Mouse (Mus musculus) right cerebral cortex, adult 18-20 months (tissue): Measurements from ENCODE around the gene Mageb18.
A peak's percentile ranks its signal among the peaks of the same experiment; 100 is the strongest.
"Not testable (repeated sequence)": the region's sequence is repeated elsewhere in the genome, so short reads cannot be mapped to it uniquely, and the experiment has no call there.

Experiments used
- DNase-seq: peaks from one replicate; pipeline ENCODE4 v3.0.0; 2022; ENCODE audit warnings: mixed read lengths

The Mageb18 gene

DNA sequence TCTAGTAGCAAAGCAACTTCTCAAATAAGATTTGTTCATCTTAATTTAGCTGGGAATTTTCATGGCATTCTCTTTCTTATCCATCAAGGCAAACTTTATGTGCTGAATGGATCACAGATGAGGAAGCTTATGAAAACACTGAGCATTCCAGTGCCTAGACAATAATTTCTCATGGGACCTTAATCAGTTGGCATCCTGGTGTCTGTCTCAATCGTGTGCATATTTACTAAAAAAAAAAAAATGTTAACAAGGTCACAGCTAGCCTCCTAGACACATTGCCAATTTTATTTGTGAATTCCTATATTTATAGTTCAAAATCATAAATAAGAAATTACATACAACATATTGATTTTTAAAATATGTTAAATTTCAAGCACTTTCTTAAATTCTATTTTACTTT is at the start of gene Mageb18:
Gene Mageb18, minus strand, starts transcription at position 101 of the 400 bp plus-strand sequence.
- no peak for DNase-seq

DNA sequence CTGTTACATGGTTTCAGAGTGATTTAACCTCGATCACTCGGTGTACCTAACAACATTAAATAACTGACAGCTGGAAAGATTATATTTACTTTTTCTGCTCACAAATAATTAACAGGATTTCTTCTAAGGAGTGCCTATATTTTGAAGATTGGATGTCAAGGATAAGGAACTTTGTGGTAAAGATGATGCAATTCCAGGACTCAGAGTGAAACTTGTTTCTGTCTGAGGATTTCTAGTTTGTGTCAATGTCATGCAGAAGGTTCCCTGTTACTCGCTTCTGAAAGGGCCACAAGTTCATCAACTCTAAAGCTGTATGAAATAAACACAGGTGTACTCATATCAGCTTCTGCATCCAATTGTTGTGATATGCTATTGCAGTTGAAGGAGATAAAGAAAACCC is 13.4 kb upstream of the Mageb18 start:
- no peak for DNase-seq

DNA sequence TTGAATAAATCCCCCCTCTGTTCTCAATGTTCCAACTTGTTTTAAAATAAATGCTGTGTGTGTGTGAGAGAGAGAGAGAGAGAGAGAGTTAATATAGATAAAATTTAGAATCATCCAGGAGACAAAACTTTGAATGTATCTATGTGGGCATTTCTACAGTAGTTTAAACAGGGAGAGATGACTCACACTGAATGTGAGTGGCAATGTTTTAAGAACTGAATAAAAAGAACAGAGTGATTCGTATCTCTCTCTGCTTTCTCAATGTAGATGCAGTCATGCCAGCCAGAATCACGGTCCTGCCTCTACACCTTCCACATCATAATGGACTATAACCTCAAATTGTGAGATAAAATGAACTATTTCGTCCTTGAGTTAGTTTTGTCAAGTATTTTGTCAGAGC is 11.1 kb upstream of the Mageb18 start:
- no peak for DNase-seq

DNA sequence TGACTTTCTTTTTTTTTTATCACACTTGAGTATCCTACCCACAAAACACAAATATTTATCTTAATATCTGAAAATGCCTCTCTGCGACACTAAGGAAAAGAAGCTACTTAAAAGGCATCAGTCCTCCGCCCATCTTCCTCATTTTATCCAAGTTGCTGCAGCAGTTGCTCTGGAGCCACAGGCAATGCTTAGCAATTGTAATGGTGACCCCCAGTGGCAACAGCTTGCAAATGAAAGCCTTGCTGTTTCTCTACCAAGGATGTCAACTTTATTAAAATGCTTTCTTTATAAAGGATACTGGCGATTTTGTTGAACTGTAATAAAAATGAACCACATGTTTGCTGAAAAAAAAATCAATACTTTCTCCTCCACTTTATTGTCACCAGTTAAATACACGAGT is 2.0 kb downstream of the Mageb18 start:
- peak; percentile 1 for DNase-seq

DNA sequence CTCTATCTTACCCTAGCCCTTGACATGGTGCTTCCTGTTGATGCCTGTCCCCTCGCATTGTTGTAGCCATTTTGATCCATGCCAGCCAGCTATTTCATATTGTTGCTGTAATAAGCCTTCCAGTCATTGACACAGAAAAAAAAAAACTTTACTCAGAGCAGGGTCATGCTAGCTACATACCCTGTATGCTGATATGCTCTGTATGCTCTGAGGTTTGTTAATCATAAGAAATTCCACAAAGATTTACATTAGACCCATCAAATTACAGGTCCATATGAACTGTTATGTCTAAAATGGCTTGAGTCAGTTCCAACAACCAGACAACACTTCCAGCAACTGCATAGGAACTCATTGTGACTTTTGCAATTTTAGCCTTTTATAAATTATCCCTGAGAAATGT is 71.5 kb downstream of the Mageb18 start:
- DNase-seq, result no peak

DNA sequence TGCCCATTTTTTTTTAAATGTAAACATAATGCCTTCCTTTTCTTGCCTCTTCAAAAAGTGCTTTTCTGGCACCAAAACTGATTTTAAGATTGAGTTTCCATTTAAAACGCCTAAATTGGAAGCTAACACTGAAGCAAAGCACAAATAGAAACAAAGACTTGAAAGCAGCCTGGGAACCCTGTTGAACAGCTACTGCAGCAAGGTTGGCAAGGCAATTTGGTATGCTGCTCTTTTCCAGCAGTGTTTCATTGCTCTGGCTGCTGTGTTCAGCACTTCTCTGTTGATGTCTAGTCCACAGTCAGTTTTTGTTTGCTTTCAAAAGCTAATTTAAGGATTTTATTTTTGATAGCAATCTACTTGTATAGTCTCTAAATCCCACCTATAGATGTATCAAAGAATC is 101.1 kb downstream of the Mageb18 start:
- DNase-seq, result no peak

DNA sequence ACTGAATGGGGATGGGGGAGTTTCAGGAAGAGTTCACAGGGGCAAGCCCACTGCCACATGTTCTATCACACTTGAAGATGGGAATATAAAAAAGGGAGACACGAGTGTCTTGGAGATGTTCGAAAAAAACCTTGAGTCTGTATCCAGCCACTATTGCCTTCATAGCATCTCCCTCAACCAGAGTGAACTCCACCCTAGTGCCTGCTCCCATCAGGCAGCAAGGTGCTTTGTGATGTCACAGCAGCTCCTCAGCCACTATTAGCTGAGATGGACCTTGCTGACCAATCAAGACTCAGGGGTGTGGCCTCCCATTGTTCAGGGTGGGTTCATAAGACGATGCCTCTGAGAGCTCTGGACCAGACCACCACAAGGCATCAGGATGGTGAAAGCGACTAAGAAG is 109.7 kb downstream of the Mageb18 start, which contains the start of gene Gm5941:
Gene Gm5941, plus strand, starts transcription at position 301 of the 400 bp plus-strand sequence.
- DNase-seq, result not testable (repeated sequence)

DNA sequence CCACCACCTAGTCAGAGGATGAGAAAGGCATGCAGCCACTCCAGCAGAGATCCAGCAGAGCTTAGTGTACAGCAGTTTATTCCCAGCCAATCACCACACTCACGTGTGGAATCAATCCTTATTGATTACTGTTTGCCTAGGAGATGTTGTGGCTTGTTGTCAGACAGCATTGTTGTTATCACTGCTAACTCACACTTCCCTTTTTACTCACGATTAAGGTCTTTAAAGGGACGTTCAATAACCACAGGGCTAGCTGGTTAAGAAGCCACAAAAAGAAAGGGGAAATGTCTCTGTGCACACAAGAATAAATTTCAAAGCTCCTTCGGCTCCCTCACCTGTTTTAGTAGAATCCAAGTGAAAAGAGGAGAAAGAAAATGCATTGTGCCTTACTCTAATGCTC is 134.6 kb downstream of the Mageb18 start:
- DNase-seq, result no peak

DNA sequence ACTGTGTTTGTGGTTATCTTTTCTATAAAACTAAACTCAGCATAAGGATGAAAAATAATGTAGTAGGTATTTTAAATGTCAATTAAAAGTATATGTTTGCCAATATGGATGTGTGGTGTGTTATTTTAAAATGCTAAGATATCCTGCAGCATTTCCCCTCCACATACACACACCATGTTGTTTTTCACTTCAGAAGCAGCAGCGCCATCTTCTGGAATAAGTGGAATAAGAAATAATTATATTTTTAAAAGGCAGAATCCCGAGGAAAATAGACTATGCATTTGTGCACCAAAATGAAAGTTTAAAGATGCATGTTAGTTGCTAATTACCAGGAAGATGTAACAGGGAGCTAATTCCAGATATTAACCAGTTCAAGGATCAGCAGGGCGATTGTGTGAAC is 138.9 kb downstream of the Mageb18 start:
- DNase-seq, result no peak

DNA sequence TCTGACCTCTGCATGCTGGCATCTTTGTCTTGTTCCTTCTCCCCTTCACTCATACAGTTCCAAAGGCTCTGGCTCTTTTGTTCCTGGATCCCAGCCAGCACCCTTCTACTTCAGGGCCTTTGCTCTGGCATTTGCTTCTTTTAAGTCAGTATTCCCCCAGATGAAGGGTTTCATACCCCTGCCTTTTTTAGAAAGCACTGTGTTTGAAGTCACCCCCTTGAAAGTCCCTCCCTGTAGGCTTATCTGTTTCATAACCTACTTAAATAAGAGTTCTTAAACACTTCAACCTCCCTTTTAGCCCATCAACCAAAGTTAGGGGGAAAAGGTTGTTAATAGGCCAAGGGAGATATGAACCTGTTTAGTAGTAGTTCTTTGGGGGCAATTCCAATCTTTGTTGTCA is 212.0 kb downstream of the Mageb18 start:
- no peak for DNase-seq

DNA sequence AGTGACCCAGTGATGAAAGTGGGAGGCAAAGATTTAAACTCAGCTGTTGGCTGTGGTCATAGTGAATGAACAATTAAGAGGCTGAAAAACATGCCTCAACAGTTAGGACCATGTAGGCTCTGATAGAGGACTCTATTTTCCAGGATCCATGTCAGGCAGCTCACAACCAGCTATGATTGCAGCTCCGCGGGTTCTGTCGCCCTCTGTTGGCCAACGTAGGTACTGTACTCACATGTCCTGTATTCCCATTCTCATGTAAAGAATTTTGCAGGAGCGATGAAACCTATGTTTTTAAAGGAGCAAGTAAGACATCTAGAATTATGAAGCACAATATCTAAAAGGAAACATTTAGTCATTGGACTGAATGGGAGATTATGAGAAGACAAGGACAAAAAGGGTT is 256.4 kb downstream of the Mageb18 start:
- peak; percentile 8 for DNase-seq

DNA sequence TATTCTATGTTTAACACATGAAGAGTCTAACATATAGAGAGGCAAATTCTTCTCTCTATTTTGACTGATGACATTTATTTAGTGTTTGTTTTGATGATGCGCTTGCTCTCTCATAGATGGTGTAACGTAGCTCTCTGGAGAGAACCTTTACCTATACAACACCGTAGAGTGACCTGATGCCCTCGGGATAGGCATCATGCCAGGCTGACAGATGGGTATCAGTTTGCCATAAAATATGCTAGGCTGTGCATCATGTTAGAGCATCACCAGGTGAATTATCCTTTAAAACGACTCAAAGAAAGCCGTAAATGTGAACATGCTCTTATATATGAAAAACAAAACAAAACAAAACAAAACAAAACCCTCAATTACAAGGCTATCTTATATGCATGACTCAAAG is 258.5 kb downstream of the Mageb18 start:
- DNase-seq, result no peak

DNA sequence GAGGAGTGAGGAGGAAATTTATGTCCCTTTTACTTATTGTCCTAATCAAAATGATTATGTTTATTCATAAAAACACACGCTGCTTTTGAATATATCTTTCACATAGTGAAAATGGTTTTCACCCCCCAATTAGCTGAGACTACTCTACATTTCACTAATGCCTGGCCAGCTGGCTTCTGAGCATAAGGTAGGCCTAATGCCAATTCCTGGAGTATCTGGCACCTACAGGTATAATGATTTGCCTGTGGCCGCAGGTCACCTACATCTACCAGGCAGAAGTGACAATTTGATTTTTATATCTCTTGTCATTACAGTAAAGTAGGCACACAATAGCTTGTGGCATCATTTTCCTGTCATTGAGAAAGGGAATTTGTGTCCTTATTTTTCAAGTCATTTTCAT is 259.8 kb downstream of the Mageb18 start:
- no peak for DNase-seq

DNA sequence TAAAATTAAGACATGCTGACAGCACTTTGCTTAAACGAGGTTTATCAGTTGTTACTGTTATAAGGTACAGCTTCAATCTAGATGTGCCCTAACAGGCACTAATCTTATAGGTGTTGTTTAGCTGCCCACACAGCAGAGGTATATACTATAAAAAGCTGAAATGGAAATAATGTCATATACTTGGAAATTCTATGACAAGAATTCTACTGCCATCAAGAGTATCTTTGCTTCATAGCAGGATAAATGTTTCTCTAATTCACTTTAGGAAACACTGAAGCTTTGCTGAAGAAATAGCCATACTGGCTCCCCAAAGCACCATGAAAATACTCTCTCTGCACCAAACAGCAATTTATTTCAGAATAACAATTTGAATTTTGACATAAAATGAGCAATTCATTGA is 265.9 kb downstream of the Mageb18 start:
- no peak for DNase-seq

DNA sequence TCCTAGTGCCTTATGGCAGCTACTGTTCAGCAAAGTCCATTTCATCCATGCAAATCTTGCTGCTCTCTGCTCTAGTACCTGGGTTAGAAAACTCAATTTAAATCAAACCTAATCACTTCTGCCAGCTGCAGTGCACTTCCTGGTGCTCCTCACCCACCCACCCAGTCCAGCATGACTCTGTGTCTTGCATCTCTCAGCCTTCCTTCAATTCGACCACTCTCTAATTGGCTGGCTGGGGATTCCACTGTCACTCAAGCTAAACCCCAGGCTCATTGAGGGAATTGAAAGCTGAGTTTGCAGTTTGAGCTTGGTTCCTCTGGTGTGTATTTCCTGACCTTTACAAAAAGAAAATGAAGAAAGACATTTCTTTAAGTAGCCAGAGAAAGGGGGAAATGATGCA is 275.8 kb downstream of the Mageb18 start:
- DNase-seq, result no peak

DNA sequence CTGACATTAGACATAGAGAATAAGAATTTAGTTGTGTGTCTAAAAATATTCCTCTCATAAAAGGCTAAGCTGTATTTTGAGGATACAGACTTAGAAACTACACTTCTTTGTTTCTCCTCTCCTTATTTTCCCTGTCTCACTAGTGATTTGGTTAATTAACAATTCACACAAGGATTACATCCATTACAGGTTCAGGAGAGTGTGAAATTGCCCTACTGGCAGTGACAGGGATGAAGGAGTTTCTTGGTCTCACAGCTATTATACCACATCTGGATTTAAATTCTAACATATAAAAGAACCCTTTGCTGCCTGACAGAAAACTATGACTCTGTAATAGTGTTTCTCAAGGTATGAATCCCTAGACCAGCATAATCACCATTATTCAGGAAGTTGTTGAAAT is 318.8 kb downstream of the Mageb18 start:
- no peak for DNase-seq
